Mouse (Mus musculus): Measurements from ENCODE around the gene Urgcp. TPM values are rescaled to one million over a fixed set of nuclear protein-coding genes. Genes with fewer than 3 reads are reported as not detected.

The Urgcp gene
- polyA plus RNA-seq, 1 experiment, result 21.3 TPM

DNA sequence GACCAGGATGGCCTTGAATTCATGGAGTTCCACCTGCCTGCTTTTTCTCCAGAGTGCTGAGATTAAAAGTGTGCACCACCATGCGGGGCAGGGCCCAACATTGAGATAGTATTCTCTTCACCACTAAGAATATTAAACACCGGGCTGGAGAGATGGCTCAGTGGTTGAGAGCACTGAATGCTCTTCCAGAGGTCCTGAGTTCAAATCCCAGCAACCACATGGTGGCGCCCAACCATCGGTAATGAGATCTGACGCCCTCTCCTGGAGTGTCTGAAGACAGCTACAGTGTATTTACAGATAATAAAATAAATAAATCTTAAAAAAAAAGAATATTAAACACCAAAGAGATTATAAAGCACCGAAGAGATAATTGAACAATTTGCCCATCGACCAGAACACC is 20.1 kb downstream of the Urgcp start:
- no peak overlapping the region for H3K4me2 ChIP-seq (ENCODE audit: low read depth)
- no peaks in the 10 kb centered on the region for H3K36me3 ChIP-seq (ENCODE audit: control insufficient read depth, insufficient read depth)
- TF ChIP-seq MAX (IDR thresholded peaks at IDR 0.05; ENCODE audit: low read depth), result no peak
- TF ChIP-seq SRF (IDR thresholded peaks at IDR 0.05; ENCODE audit: control insufficient read depth, insufficient read length, low read depth), result no peak
- no peak for TF ChIP-seq TCF3 (IDR thresholded peaks at IDR 0.05; ENCODE audit: insufficient read length, low read depth)
- no peak for TF ChIP-seq MYOD1 (IDR thresholded peaks at IDR 0.05; ENCODE audit: control insufficient read depth in 1 of 3, insufficient read length in 2 of 3, low read depth in 2 of 3)
- no peak for TF ChIP-seq POLR2AphosphoS2 (IDR thresholded peaks at IDR 0.05; ENCODE audit: insufficient read length, low read depth)
- no peak for TF ChIP-seq E2F4 (IDR thresholded peaks at IDR 0.05; ENCODE audit: insufficient read depth)
- no peak for TF ChIP-seq REST (IDR thresholded peaks at IDR 0.05; ENCODE audit: insufficient read depth, insufficient read length)
- TF ChIP-seq POLR2A (IDR thresholded peaks at IDR 0.05; ENCODE audit: insufficient read length, low read depth), result no peak
- TF ChIP-seq TCF12 (IDR thresholded peaks at IDR 0.05; ENCODE audit: insufficient read depth, poor library complexity, severe bottlenecking), result no peak
- no peak for TF ChIP-seq USF1 (IDR thresholded peaks at IDR 0.05; ENCODE audit: low read depth)
- TF ChIP-seq CEBPB (IDR thresholded peaks at IDR 0.05; ENCODE audit: insufficient read depth, poor library complexity, severe bottlenecking), result no peak
- no peak for TF ChIP-seq MYOG (IDR thresholded peaks at IDR 0.05; ENCODE audit: control insufficient read depth in 1 of 3, insufficient read depth in 1 of 3, insufficient read length in 2 of 3, low read depth in 2 of 3)
- H3K4me3 ChIP-seq, result peak overlapping the region; percentile 44
- no peak overlapping the region for H3ac ChIP-seq (ENCODE audit: control insufficient read depth, insufficient read length)
- no peaks in the 10 kb centered on the region for H3K27me3 ChIP-seq (ENCODE audit: control insufficient read depth, insufficient read depth, insufficient read length)
- peaks cover 48% of the 10 kb centered on the region for H3K79me2 ChIP-seq (ENCODE audit: control insufficient read depth, insufficient read depth)

DNA sequence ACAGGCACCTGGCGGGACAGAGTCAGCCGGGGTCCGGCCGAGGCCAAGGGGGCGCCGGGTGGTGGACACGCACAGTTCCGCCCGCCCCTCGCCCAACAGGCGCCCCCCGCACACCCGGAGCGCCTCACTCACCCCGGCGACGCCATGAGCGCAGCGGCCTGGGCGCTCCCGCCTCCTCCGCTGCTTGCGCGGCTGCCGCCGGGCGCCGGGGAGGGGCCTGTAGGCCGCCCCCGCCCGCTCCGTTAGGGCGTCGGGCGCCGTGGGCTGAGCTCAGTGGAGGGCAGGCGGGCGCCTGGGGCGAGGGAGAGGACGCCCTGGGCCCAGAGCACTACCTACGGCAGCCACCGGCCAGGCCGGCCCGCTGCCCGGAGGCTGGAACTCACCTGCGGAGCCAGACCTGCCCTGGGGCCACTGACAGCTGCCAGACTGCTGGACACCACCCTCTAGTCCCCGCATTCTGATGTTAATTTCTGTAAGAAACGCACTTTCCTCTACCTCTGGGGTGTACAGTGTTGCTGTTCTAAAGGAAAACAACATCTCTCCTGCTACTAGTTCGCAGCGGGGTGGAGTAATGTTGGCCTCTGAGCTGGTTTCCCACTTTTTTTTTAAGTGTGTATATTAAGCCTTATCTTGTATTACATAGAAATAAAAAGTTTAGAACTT is 21.1 kb downstream of the Urgcp start:
- H3K4me2 ChIP-seq (ENCODE audit: low read depth), result peak overlapping the region; percentile 88
- peak overlapping the region; percentile 44 for H3K4me3 ChIP-seq
- TF ChIP-seq MYOG (IDR thresholded peaks at IDR 0.05; ENCODE audit: control insufficient read depth in 1 of 3, insufficient read depth in 1 of 3, insufficient read length in 2 of 3, low read depth in 2 of 3) (peak in 1 of 3 experiments; percentile 30), POLR2A (IDR thresholded peaks at IDR 0.05; ENCODE audit: insufficient read length, low read depth) (peak; percentile 97), SRF (IDR thresholded peaks at IDR 0.05; ENCODE audit: control insufficient read depth, insufficient read length, low read depth) (no peak), E2F4 (IDR thresholded peaks at IDR 0.05; ENCODE audit: insufficient read depth) (no peak), POLR2AphosphoS2 (IDR thresholded peaks at IDR 0.05; ENCODE audit: insufficient read length, low read depth) (peak; percentile 91), CEBPB (IDR thresholded peaks at IDR 0.05; ENCODE audit: insufficient read depth, poor library complexity, severe bottlenecking) (no peak)
- H3ac ChIP-seq (ENCODE audit: control insufficient read depth, insufficient read length), result peak overlapping the region; percentile 78
- H3K79me2 ChIP-seq (ENCODE audit: control insufficient read depth, insufficient read depth), result peaks cover 59% of the 10 kb centered on the region
- no peaks in the 10 kb centered on the region for H3K27me3 ChIP-seq (ENCODE audit: control insufficient read depth, insufficient read depth, insufficient read length)
- no peaks in the 10 kb centered on the region for H3K36me3 ChIP-seq (ENCODE audit: control insufficient read depth, insufficient read depth)

- Histone ChIP-seq H3K79me2 (ENCODE audit: control insufficient read depth, insufficient read depth) (peaks cover 62% of the 10 kb centered on the region), H3K4me3 (peak overlapping the region; percentile 44), H3ac (ENCODE audit: control insufficient read depth, insufficient read length) (peak overlapping the region; percentile 78), H3K27me3 (ENCODE audit: control insufficient read depth, insufficient read depth, insufficient read length) (no peaks in the 10 kb centered on the region), H3K4me2 (ENCODE audit: low read depth) (peak overlapping the region; percentile 86), H3K36me3 (ENCODE audit: control insufficient read depth, insufficient read depth) (no peaks in the 10 kb centered on the region)
- TF ChIP-seq MYOG (IDR thresholded peaks at IDR 0.05; ENCODE audit: control insufficient read depth in 1 of 3, insufficient read depth in 1 of 3, insufficient read length in 2 of 3, low read depth in 2 of 3) (no peak), MYOD1 (IDR thresholded peaks at IDR 0.05; ENCODE audit: control insufficient read depth in 1 of 3, insufficient read length in 2 of 3, low read depth in 2 of 3) (no peak), USF1 (IDR thresholded peaks at IDR 0.05; ENCODE audit: low read depth) (no peak), POLR2AphosphoS2 (IDR thresholded peaks at IDR 0.05; ENCODE audit: insufficient read length, low read depth) (no peak), TCF12 (IDR thresholded peaks at IDR 0.05; ENCODE audit: insufficient read depth, poor library complexity, severe bottlenecking) (no peak), MAX (IDR thresholded peaks at IDR 0.05; ENCODE audit: low read depth) (no peak), E2F4 (IDR thresholded peaks at IDR 0.05; ENCODE audit: insufficient read depth) (no peak), REST (IDR thresholded peaks at IDR 0.05; ENCODE audit: insufficient read depth, insufficient read length) (no peak), CEBPB (IDR thresholded peaks at IDR 0.05; ENCODE audit: insufficient read depth, poor library complexity, severe bottlenecking) (no peak), SRF (IDR thresholded peaks at IDR 0.05; ENCODE audit: control insufficient read depth, insufficient read length, low read depth) (no peak), TCF3 (IDR thresholded peaks at IDR 0.05; ENCODE audit: insufficient read length, low read depth) (no peak), POLR2A (IDR thresholded peaks at IDR 0.05; ENCODE audit: insufficient read length, low read depth) (no peak)
Observed at GRCm38 (mm10) chr11:5740599-5740964, 21.6 kb downstream of the Urgcp start.

GRCm38 (mm10) chr11:5739846-5740245 is 22.3 kb downstream of the Urgcp start:
- Histone ChIP-seq H3K79me2 (ENCODE audit: control insufficient read depth, insufficient read depth) (peaks cover 69% of the 10 kb centered on the region), H3K27me3 (ENCODE audit: control insufficient read depth, insufficient read depth, insufficient read length) (no peaks in the 10 kb centered on the region), H3ac (ENCODE audit: control insufficient read depth, insufficient read length) (no peak overlapping the region), H3K4me3 (peak overlapping the region; percentile 44), H3K4me2 (ENCODE audit: low read depth) (peak overlapping the region; percentile 86), H3K36me3 (ENCODE audit: control insufficient read depth, insufficient read depth) (no peaks in the 10 kb centered on the region)
- TF ChIP-seq E2F4 (IDR thresholded peaks at IDR 0.05; ENCODE audit: insufficient read depth), result no peak
- no peak for TF ChIP-seq POLR2AphosphoS2 (IDR thresholded peaks at IDR 0.05; ENCODE audit: insufficient read length, low read depth)

GRCm38 (mm10) chr11:5738888-5739632 is 23.1 kb downstream of the Urgcp start:
- Histone ChIP-seq H3K4me3 (peak overlapping the region; percentile 44), H3K36me3 (ENCODE audit: control insufficient read depth, insufficient read depth) (no peaks in the 10 kb centered on the region), H3K79me2 (ENCODE audit: control insufficient read depth, insufficient read depth) (peaks cover 76% of the 10 kb centered on the region), H3K4me2 (ENCODE audit: low read depth) (peak overlapping the region; percentile 42), H3ac (ENCODE audit: control insufficient read depth, insufficient read length) (no peak overlapping the region), H3K27me3 (ENCODE audit: control insufficient read depth, insufficient read depth, insufficient read length) (no peaks in the 10 kb centered on the region)
- peak in 2 of 3 experiments; percentile 19 to 41 for TF ChIP-seq MYOD1 (IDR thresholded peaks at IDR 0.05; ENCODE audit: control insufficient read depth in 1 of 3, insufficient read length in 2 of 3, low read depth in 2 of 3)
- TF ChIP-seq SRF (IDR thresholded peaks at IDR 0.05; ENCODE audit: control insufficient read depth, insufficient read length, low read depth), result no peak
- no peak for TF ChIP-seq USF1 (IDR thresholded peaks at IDR 0.05; ENCODE audit: low read depth)
- peak in 1 of 3 experiments; percentile 54 for TF ChIP-seq MYOG (IDR thresholded peaks at IDR 0.05; ENCODE audit: control insufficient read depth in 1 of 3, insufficient read depth in 1 of 3, insufficient read length in 2 of 3, low read depth in 2 of 3)
- no peak for TF ChIP-seq TCF12 (IDR thresholded peaks at IDR 0.05; ENCODE audit: insufficient read depth, poor library complexity, severe bottlenecking)
- no peak for TF ChIP-seq CEBPB (IDR thresholded peaks at IDR 0.05; ENCODE audit: insufficient read depth, poor library complexity, severe bottlenecking)
- no peak for TF ChIP-seq REST (IDR thresholded peaks at IDR 0.05; ENCODE audit: insufficient read depth, insufficient read length)
- no peak for TF ChIP-seq TCF3 (IDR thresholded peaks at IDR 0.05; ENCODE audit: insufficient read length, low read depth)
- TF ChIP-seq MAX (IDR thresholded peaks at IDR 0.05; ENCODE audit: low read depth), result no peak
